Mouse (Mus musculus): ENCODE data around the gene Gm9999. TPM values are rescaled to one million over a fixed set of nuclear protein-coding genes. Genes with fewer than 3 reads are reported as not detected.

Gm9999 gene
- not detected for polyA plus RNA-seq (2017; shearing (Covaris generic))

DNA sequence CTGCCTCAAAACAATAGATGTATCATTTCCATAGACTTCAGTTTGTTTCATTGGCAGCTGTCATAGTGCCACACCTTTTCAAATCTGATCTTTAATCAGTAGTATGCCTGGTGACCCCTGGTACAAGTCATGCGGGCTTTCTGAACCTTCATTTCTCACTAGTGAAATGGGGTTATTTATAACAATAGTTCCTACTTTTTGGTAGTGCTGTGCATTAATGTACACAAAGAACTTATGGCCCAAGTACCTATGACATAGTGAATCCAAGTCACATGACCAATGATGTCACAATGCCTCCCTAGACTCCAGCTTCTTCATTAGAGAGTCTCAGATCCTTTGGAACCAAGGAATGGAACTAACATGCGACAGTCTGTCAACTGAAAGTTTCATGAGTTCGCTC, at the start of gene Gm9999:
Gene Gm9999, plus strand, starts transcription at position 301 of the 400 bp plus-strand sequence.

DNA sequence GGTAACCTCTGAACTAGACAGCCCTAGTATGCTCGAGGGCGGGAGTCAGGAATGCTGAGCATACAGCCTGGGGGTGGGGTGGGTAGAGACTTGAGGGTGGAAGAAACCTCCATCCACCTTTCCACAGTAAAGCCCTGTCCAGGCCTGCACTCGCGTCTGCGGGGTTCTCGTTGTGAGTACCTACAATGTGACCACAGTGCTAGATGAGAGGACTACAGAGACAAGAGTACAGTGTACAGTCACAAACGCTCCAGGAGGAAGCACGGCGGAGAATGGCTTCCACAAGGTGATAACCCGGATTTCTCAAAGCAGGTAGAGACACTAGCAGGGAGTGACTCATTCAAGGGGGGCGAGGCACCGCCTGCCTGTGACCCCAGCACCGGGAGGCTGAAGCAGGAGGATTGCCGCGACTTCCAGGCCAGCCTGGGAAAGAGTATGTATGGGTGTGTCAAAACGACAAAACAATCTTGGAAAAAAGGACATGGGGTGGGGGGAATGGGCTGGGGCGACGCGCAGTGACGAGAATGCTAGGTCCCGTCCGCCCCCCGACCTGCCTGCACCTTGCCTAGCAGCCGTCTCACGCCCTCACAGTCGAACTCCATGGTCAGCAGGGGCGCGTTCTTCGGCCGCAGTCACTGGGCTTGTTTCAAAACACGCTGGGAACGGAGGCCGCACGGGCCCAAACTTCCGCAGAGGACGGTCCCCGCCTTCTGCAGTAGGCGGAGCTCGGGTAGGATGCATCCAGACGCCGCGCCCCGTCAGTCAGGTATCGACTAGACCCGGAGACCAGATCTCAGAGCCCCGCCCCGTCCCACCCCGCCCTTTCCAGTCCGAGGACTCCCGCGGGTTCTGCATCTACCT, 25.3 kb upstream of the Gm9999 start, which contains the start of gene Uevld:
Gene Uevld, minus strand, starts transcription at position 697 of the 861 bp plus-strand sequence.

DNA sequence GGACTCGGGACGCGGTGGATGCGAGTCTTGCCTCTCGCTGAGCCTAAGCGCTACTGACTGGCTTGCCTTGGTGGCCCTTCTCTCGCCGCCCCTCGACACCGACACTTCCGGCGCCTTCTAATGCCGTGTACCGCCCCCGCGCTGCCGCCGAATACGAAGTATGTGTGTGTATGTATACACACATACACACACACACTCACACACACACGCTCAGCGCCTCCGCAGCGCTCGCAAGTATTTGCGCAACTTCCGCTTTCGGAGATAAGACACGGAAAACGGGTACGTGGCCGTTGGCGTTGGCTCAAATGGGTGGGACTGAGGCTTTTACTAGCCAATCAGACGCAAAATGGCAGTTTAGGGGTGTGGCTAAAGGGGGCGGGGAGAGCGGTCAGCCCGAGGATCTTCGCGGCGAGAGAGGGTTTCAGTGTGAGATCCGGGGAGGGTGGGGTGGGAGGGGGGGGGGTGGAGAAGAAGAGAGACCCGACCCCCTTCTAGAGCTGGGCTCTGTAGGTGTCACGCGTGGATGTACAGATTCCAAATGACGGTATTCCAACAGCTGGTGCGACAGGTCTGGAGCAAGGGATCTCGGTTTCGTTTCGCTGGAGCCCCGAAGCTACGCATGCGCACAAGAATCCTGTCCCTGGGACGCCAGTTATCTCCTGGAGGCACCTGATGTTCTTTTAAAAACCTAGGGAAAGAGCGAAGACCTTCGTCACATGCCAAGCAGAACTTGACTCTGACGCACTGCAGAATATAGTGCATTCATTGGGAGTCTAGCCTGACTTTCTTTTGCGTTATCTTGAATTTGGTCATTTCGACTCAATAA, 25.0 kb downstream of the Gm9999 start, which contains the start of gene Spty2d1:
Gene Spty2d1, minus strand, starts transcription at position 244 of the 826 bp plus-strand sequence.

Other genes starting within 250 kb of the Gm9999 start
- gene Saa1, start 240.6 kb upstream of the Gm9999 start, polyA plus RNA-seq (2017; shearing (Covaris generic)) = not detected
- gene Saa2, start 231.8 kb upstream of the Gm9999 start, polyA plus RNA-seq (2017; shearing (Covaris generic)) = not detected
- 33.8 TPM for gene Hps5, start 187.5 kb upstream of the Gm9999 start, polyA plus RNA-seq (2017; shearing (Covaris generic))
- gene Gtf2h1, start 187.5 kb upstream of the Gm9999 start, polyA plus RNA-seq (2017; shearing (Covaris generic)) = 52.1 TPM
- 1,105 TPM for gene Ldha, start 142.1 kb upstream of the Gm9999 start, polyA plus RNA-seq (2017; shearing (Covaris generic))
- not detected for gene Ldhc, start 122.4 kb upstream of the Gm9999 start, polyA plus RNA-seq (2017; shearing (Covaris generic))
- gene Tsg101, start 63.6 kb upstream of the Gm9999 start, polyA plus RNA-seq (2017; shearing (Covaris generic)) = 140 TPM
- 6.9 TPM for gene Uevld, start 25.1 kb upstream of the Gm9999 start, polyA plus RNA-seq (2017; shearing (Covaris generic))
- gene Spty2d1, start 24.8 kb downstream of the Gm9999 start, polyA plus RNA-seq (2017; shearing (Covaris generic)) = 44.9 TPM
- gene Tmem86a, start 67.0 kb downstream of the Gm9999 start, polyA plus RNA-seq (2017; shearing (Covaris generic)) = 4.0 TPM
- gene Ptpn5, start 150.1 kb downstream of the Gm9999 start, polyA plus RNA-seq (2017; shearing (Covaris generic)) = 8.6 TPM
- not detected for gene Mrgpra6, start 221.3 kb downstream of the Gm9999 start, polyA plus RNA-seq (2017; shearing (Covaris generic))

Measured in CD4-positive, CD25-positive, alpha-beta regulatory T cell (primary cell).